Mouse (Mus musculus): ENCODE data around the gene Vamp2.
A peak's percentile ranks its signal among the peaks of the same experiment; 100 is the strongest.

The Vamp2 gene

GRCm38 (mm10) chr11:69118765-69119164, 30.5 kb downstream of the Vamp2 start:
- DNase-seq, result peak; percentile 95

GRCm38 (mm10) chr11:69119446-69120155, 31.3 kb downstream of the Vamp2 start:
- no peak for DNase-seq

GRCm38 (mm10) chr11:69120221-69121000, 32.1 kb downstream of the Vamp2 start, which contains the start of gene Hes7:
TSS of gene Hes7 (plus strand) at chr11:69120404.
- no peak for DNase-seq

GRCm38 (mm10) chr11:69121001-69121740, 32.9 kb downstream of the Vamp2 start:
- no peak for DNase-seq

- DNase-seq, result peak; percentile 72
These were observed 33.5 kb downstream of the Vamp2 start for GRCm38 (mm10) chr11:69121741-69122335.

- peak; percentile 93 for DNase-seq
These were observed 34.2 kb downstream of the Vamp2 start, which contains the start of gene 9130213A22Rik for GRCm38 (mm10) chr11:69122336-69122951. TSS of gene 9130213A22Rik (minus strand) at chr11:69122589.

GRCm38 (mm10) chr11:69123056-69123692, 34.9 kb downstream of the Vamp2 start:
- DNase-seq, result peak; percentile 95

GRCm38 (mm10) chr11:69123693-69124497, 35.6 kb downstream of the Vamp2 start:
- peak; percentile 92 for DNase-seq

- peak; percentile 84 for DNase-seq
These were observed 36.2 kb downstream of the Vamp2 start for GRCm38 (mm10) chr11:69124498-69124847.

GRCm38 (mm10) chr11:69125041-69125851, 37.0 kb downstream of the Vamp2 start:
- peak; percentile 92 for DNase-seq

- DNase-seq, result no peak
These were observed 37.4 kb downstream of the Vamp2 start, which contains the start of gene Aloxe3 for GRCm38 (mm10) chr11:69125852-69125918. TSS of gene Aloxe3 (plus strand) at chr11:69125896.

GRCm38 (mm10) chr11:69125919-69126705, 37.8 kb downstream of the Vamp2 start:
- no peak for DNase-seq

GRCm38 (mm10) chr11:69126706-69127095, 38.4 kb downstream of the Vamp2 start:
- DNase-seq, result no peak

- no peak for DNase-seq
These were observed 40.3 kb downstream of the Vamp2 start for GRCm38 (mm10) chr11:69128426-69129122.

GRCm38 (mm10) chr11:69133566-69133922, 45.3 kb downstream of the Vamp2 start:
- no peak for DNase-seq

GRCm38 (mm10) chr11:69133923-69134621, 45.8 kb downstream of the Vamp2 start:
- DNase-seq, result peak; percentile 81

GRCm38 (mm10) chr11:69134622-69134968, 46.3 kb downstream of the Vamp2 start:
- no peak for DNase-seq

GRCm38 (mm10) chr11:69135361-69135760, 47.1 kb downstream of the Vamp2 start:
- DNase-seq, result no peak
